Mouse (Mus musculus) layer of hippocampus, postnatal 25 days (tissue): ENCODE results near the gene Slc39a1. TPM values are rescaled to one million over a fixed set of nuclear protein-coding genes. Genes with fewer than 3 reads are reported as not detected.
A peak's percentile ranks its signal among the peaks of the same experiment; 100 is the strongest.
"Not testable (repeated sequence)": the region's sequence is repeated elsewhere in the genome, so short reads cannot be mapped to it uniquely, and the experiment has no call there.

Experiments
- DNase-seq, 2 experiments: peaks; one replicate each; pipeline ENCODE4 v3.0.0; 2022; ENCODE audit warnings: mixed read lengths in 2 of 2, low spot score in 1 of 2; ENCODE audit errors: extremely low spot score in 1 of 2
- total RNA-seq, 2 experiments: library from RNA; stranded (reverse); gene quantifications; 2 replicates each; pipeline ENCODE4 v1.2.3; 2021

Gene Slc39a1
- total RNA-seq, 2 experiments from 2014 or later, result 49.9 to 51.1 TPM

DNA sequence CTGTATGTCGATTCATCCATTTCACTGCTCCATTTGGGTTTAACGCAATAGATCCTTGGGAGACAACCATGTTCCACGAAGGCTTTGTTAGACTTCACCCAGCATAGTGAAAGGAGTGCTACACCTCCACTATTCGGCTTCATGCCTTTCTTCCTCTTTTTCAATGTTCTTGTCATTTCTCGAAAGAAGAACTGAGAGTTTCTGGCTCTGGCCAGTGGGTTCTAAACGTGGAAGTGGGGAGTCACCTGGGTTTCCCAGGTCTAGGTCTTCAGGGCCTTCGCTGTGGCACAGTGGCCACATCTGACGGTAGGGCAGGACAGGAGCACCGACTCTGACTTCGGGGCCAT is 16.7 kb downstream of the Slc39a1 start:
- no peak for DNase-seq

DNA sequence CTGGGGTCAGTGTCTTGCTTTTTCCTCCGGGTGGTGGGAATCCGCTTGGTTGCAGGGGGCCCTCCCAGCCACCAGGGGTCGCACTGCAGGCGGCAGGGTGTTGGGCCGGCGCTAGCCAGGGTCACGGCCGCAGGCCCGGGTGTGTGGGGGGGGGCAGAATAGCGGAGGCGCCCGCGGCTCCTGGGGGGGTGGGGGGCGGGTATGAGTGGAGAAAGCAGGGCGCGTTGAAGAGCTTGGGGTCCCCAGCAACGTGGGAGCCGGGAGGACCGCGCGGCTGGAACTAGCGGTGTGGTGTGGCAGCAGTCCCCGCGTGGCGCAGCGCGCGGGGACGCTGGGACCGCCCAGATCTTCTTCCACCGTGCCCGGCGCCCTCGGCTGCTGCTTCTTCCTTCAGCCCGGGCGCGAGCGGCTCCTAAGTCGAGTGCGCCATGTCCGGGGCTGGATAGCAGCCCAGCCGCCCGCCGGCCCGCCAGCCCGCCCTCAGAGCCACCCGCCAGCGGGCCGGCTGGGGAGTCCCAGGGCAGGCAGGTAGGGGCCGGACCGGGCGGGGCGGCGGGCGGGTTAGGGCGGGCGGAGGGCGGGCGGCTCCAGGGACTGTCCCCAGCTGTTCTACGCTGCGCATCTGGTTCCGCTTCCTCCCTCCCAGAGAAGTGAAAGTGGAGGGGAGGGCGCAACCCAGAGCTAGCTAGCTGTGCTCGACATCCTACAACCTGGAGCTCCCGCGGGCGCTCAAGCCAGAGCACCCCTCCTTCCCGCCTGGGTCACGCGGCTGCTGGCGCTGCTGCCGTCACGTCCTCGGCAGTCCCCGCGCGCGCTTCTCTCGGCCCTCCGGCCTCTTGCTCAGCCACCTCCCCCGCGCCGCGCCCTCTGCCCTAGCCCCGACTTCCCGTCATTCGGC is 17.3 kb downstream of the Slc39a1 start, which contains the start of gene Dennd4b:
Gene Dennd4b (plus strand): TSS at position 152 of the 898 bp plus-strand sequence.
- peak; percentile 88 to 93 for DNase-seq

DNA sequence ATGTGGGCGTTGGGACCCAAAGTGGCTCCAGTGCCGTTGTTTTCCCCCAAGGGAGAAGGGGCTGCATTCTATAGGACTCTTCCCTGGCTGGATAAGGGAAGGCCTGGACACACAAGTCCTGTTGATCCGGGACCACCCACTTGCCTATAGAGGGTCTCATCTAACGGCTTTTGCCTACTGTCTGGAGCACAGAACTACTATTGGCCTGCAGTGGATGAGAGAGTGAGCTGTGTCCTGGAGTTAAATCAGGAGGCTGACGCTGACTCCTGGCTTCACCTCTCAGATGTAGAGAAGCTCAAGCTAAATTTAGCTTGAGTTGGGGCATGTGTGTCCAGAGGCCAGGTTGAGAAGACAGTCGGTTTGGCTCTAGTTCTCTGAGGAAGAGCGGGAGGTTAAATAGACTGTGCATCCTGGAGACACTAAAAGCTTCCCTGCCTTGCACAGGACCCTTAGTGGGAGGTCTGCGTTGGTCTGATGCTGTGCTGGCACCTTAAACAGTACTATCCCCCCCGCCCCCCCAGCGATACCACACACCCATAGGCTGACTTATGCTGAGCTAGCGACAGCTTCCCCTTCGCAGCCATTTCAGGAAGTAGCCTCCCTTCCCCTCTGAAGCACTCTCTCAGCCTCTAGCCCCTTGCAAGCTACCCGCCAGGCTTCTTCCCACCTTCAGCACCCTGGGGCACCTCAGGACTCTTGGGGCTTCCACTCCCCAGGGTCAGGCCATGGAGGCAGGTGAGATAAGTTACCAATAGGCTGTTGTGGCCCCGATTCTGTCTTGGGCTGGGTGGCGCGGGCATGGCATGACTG is 18.2 kb downstream of the Slc39a1 start:
- peak in 1 of 2 experiments; percentile 67 for DNase-seq

DNA sequence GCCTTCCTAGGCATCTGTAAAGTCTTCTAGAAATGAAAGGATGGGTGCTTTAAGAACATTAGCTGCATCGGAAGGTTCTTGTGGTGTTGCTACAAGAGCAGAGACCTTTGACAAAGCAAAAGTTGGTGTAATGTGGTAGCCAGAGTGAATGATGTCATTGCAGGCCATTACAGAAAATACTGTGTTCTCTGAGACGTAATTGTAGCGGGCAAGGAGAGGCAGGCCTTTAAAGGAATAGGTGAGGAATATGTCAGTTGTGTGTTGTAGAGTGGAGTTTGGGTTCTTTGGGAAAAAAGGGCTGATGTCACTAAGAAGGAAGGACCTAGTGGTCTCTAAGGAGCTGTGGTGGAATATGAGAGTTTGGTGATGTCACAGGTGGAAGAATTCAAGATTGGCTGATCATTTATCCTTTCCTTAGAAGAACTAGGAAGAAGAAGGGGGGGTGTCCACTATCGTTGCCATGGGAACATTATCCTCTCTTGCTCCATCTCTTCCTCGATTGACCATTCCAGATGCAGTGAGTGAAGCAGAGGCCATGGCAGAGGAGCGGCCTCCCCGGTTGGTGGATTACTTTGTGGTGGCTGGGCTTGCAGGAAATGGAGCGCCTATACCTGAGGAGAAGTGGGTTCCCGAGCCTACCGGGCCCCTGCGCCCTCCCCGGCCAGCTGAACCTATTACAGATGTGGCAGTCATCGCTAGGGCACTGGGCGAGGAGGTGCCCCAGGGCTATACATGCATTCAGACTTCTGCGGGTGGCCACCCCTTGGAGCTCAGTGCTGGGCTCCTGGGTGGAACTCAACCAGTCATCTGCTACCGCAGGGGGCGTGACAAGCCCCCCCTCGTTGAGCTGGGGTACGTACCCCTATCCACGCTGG is 19.2 kb downstream of the Slc39a1 start:
- no peak for DNase-seq

DNA sequence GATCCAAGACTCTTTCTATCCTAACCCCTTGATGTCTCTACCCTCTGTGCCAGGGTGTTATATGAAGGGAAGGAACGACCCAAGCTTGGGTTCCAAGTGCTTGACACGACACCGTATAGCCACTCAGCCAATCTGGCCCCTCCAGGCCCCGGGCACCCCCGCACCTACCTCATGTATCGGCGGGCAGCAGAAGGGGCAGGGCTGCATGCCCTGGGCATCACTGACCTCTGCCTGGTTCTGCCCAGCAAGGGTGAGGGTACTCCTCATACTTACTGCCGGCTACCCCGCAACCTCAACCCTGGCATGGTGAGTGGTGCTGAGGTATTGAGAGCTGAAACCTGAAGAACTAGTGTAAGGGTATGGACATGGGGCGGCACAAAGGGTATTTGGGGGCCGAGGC is 20.2 kb downstream of the Slc39a1 start:
- DNase-seq, result no peak

DNA sequence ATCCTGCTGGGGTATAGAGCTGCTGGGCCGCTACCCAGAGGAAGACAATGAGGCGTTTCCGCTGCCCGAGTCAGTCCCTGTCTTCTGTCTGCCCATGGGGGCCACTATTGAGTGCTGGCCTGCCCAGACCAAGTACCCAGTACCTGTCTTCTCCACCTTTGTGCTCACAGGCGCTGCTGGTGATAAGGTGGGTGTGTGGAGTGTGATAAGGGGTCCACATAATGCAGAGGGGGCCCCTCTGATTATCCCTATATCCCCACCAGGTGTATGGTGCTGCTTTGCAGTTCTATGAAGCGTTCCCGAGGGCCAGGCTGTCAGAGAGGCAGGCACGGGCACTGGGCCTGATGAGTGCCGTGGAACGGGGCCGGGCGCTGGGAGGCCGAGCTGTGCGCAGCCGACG is 21.0 kb downstream of the Slc39a1 start:
- no peak for DNase-seq

DNA sequence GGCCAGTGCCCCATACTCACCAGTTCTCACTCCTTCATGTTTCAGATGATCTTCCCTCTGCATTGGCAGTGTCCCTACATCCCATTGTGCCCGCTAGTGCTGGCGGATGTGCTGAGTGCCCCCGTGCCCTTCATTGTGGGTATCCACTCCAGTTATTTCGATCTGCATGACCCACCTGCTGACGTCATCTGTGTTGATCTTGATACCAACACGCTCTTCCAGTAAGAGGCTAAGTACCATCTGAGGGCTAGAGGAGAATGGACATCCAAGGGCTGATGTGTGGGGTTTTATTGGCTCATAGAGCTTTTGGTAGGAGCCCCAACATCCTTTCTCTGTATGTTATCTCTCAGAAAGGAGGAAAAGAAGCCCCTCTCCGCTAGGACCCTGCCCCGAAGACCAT is 22.8 kb downstream of the Slc39a1 start:
- DNase-seq, result no peak

DNA sequence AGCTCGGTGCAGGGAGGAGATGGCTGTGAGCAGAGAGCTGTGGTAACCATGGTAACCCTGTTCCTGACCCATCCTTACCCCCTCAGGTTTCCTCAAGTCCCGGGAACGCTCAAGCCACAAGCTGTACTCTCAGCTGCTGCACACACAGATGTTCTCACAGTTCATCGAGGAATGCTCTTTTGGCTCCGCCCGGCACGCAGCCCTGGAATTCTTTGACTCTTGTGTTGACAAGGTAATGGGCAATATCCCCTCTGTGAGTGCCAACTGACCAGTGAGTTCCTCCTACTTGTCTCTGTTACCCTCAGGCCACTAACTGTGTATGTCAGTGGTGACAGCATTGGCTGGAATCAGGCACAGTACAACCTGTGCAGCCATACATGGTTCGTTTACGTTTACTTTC is 24.2 kb downstream of the Slc39a1 start:
- DNase-seq, result no peak

DNA sequence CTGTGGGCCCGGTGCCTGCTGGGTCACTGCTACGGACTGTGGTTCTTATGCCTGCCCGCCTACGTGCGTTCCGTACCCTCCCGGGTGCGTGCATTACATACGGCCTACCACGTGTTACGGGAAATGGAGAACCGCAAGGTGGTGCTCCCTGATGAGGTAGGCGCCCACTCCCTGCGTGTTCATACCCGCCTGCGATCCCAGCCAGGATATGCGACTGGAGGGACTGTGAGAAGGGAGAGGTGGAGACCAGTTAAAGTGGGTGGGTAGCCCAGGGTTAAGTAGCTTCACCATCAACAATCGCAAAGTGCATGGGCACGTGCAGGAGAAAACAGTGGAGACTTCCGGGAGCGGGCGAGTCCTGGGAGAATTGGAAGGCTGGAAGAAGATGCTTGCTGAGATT is 25.9 kb downstream of the Slc39a1 start:
- DNase-seq, result no peak

DNA sequence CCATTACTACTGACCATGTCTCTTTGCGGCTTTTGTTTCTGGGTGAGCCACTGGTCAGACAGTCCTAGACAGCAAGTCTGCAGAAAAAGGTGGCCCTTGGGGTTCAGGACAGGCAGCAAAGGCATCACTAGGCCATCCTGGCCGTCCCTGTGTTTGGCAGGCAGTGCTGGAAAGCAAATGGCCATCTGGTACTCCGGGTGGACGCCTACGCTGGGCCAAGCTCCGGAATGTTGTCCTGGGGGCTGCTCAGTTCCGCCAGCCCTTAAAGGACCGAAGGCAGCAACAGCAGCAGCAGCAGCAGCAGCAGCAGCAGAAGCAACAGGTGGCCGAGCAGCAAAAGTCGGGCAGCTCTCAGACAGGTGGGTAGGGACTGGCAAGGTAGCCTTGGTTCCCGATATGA is 27.3 kb downstream of the Slc39a1 start:
- DNase-seq, result no peak

DNA sequence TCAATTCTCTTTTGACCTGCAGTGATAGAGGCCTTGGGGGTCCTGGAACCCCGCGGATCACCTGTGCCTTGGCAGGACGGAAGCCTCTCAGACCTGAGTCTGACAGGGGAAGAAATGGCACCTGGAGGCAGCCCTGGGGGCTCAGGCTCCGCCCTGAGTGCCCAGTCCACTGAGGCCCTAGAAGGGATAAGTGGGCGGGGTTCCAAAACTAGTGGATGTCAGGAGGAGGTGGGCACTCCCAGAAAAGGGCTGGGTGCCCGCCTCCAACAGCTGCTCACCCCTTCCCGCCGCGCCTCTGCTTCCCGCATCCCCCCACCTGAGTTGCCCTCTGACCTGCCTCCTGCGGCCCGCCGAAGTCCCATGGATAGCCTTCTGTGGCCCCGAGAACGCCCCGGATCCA is 28.9 kb downstream of the Slc39a1 start:
- no peak for DNase-seq

DNA sequence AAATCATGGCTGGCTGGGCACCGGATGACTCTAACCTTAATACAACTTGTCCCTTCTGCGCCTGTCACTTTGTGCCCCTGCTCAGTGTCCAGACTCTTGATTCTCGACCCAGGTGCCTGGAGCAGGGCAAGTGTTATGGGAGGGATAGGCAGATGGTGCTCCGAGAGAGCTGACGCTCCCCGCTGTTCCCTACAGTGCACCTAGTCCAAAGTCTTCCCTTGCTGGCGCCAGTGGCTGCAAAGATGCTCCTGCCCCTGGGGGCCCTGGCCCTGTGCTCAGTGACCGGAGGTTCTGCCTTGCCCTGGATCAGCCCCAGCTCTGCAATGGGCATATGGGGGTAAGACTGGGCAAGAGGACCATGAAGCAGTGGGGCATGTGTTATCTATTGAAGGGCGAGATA is 29.8 kb downstream of the Slc39a1 start:
- DNase-seq, result no peak

DNA sequence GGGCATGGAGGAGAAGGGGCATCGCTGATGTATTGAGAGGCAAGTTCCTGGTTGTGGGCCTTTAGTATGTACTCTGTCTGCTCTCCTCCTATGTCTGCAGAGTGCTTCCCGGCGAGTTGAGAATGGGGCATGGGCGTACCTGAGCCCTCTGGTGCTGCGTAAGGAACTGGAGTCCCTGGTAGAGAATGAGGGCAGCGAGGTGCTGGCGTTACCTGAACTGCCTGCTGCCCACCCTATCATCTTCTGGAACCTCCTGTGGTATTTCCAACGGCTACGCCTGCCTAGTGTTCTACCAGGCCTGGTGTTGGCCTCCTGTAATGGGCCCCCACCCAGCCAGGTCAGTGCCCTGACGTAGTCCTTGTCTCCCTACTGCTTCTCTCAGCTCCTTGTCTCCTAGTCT is 30.2 kb downstream of the Slc39a1 start:
- DNase-seq, result no peak

DNA sequence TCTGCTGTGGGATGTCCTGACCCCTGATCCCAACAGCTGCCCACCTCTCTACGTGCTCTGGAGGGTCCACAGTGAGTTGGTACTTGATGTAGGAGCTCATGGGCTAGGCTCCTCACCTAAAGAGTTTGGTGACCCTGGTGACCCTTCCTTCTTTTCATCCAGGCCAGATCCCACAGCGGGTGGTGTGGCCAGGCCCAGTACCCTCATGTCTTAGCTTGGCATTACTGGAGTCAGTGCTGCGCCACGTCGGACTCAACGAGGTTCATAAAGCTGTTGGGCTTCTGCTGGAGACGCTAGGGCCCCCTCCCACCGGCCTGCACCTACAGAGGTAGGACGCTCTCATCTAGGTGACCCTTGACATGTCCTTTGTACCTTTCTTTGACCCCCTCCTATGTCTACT is 31.2 kb downstream of the Slc39a1 start:
- no peak for DNase-seq

DNA sequence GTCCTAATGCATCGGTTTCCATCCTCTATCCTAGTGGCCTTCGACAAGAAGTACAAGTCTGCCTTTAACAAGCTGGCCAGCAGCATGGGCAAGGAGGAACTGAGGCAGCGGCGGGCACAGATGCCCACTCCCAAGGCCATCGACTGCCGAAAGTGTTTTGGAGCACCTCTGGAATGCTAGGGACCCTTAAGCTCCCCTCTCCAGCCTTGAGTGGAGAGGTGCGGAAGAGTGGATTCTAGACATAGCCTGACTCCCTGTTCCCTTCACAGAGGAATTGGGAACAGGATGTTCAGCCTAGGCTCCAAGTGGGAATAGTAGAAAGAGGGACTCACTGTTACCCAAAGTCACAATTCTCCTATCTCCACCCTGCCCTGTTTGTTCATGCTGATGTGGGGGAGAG is 31.8 kb downstream of the Slc39a1 start:
- no peak for DNase-seq

DNA sequence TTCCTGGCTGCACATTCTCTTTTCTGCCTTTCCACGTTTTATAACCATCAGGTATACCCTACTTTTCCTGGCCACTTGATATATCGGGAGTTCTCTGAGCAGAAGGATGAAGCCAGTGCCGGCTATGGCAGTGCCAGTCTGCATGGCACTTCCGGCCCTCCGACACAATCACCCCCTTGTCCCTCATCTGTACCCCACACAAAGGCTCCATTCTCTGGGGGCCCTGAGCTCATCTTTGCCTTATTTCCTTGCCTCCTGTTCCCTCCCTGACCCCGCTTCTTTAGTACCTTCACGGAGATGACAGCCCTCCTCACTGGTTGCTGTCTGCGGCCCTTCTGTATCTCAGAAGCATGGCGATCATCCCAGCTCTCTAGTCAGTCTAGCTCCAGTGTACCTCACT is 32.7 kb downstream of the Slc39a1 start:
- no peak for DNase-seq

DNA sequence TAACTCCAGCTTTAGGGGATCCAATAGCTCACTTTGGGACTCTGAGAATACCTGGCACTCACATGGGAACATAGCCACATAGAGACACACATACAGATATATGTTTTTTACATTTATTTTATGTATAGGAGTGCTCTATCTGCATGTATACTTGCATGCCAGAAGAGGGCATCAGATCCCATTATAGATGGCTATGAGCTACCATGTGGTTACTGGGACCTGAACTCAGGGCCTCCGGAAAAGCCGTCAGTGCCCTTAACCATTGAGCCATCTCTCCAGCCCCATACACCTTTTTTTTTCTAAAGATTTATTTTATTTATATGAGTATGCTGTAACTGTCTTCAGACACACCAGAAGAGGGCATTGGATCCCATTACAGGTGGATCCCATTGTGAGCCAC is 36.2 kb downstream of the Slc39a1 start:
- no peak for DNase-seq

DNA sequence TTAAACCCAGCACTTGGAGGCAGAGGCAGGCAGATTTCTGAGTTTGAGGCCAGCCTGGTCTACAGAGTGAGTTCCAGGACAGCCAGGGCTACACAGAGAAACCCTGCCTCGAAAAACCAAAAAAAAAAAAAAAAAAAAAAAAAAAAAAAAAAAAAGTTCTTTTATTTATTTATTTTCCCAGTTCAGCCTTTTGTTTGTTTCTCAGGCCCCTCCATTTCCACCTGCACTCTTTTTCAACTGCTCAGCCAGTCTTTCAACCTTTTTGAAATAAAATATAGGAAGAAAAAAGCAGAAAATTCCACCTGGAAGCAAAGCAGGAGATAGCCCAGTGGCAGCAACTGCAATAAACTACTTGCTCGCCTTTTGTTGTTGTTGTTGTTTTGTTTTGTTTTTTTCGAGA is 41.4 kb downstream of the Slc39a1 start:
- not testable (repeated sequence) for DNase-seq

DNA sequence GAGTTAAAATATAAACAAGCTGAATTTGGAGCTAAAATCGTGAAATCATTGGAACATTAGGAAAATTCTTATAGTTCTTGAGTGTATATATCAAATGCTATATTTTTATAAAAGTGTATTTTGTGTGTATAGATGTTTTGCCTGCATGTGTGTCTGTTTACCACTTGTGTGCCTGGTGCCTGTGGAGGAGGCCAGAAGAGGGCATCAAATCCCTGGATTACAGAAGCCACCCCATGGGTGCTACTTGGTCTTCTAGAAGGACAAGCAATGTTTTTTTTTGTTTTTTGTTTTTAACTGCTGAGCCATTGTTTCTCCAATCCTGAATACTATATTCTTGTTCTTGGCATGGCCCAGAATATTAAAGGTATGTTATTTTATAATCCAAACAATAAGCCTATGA is 42.6 kb downstream of the Slc39a1 start:
- DNase-seq, result no peak

DNA sequence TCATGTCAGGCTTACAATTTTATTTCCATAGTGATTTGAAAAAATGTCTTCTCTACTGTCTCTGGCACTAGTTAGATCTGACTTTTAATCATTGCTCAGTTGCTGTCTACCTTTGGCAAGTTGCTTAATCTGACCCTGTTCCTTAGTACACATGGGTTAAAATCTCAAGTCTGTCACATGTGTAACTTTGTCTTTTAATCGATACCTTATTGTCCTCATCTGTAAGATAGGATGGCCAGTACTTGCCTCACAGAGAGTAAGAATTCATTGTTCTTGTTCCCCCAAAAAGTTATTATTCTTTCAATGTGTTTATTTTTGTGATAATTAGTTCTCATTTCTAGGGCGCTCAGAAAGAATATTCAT is 44.0 kb downstream of the Slc39a1 start:
- no peak for DNase-seq
